Mouse (Mus musculus): ENCODE measurements around the gene Lcat. TPM values are rescaled to one million over a fixed set of nuclear protein-coding genes. Genes with fewer than 3 reads are reported as not detected.

Gene Lcat
- polyA plus RNA-seq, 2 experiments = 1.9 to 15.9 TPM

DNA sequence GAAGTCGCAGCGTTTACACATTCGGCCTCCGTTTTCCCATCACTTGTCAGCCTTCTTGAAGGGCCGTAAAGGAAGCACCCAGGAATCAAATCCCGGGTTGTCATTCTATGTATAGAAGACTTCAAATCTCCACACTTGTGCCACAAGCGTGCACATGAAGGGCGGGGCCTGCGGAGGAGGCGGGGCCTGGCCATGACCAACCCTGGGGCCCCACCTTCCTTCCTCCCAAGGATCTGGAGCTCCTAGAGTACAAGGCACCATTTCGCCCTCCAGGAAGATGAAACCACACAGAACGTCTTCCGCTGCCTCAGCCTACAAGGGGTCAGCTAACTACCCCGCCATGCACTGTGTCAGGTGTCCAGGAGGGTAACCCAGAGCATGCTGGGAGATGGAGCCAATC, 17.9 kb upstream of the Lcat start:
- WGBS = 76% methylated on average over 14 of the region's 14 CpGs
- no peak for ATAC-seq (ENCODE audit: low FRiP score, low read depth)
- TF ChIP-seq POLR2A (IDR thresholded peaks at IDR 0.05; ENCODE audit: borderline replicate concordance, extremely low read depth, insufficient read depth, insufficient read length) = no peak

DNA sequence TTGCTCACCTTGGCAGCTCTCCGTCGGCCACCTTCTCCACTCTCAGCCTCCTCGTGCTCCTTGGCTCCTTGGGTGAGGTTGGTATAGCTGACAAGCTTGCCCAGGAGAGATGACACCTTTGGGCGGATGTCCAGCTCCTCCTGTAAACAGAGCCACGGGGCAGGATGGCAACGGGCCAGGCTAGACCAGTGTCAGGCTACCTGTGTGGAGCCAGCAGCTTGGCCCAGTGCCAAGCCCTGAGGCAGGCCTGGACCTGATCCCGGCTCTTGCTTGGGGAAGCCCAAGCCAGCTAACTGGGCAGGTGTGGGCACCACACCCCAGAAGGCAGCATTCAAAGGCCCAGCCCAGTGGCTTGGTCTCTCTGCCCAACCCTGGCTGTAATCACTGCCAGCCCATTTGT, 16.2 kb upstream of the Lcat start:
- H3K4me3 ChIP-seq (replicated peaks; ENCODE audit: low read length) = no peak overlapping the region
- H3K36me3 ChIP-seq (ENCODE audit: control insufficient read depth, insufficient read depth, low read length) = peaks cover 61% of the 10 kb centered on the region
- 66% methylated on average over 7 of the region's 7 CpGs for WGBS
- H3K27me3 ChIP-seq (ENCODE audit: control insufficient read depth, insufficient read depth, low read length) = no peaks in the 10 kb centered on the region
- H3K9me3 ChIP-seq (ENCODE audit: control insufficient read depth, low read length) = no peaks in the 10 kb centered on the region
- peaks cover 6% of the 10 kb centered on the region for H3K4me1 ChIP-seq (ENCODE audit: control insufficient read depth, insufficient read depth, low read length)
- TF ChIP-seq POLR2A (IDR thresholded peaks at IDR 0.05; ENCODE audit: borderline replicate concordance, extremely low read depth, insufficient read depth, insufficient read length) = no peak
- no peak overlapping the region for H3K9ac ChIP-seq (ENCODE audit: low read depth, low read length, severe bottlenecking)
- no peak overlapping the region for H3K27ac ChIP-seq (replicated peaks; ENCODE audit: low read depth, low read length)
- ATAC-seq (ENCODE audit: low FRiP score, low read depth) (no peak), DNase-seq (ENCODE audit: low spot score) (no peak)
- no peak overlapping the region for H3K4me2 ChIP-seq (replicated peaks; ENCODE audit: low read depth, low read length, severe bottlenecking)

More for the DNA sequence above, 17.9 kb upstream of the Lcat start:
- Histone ChIP-seq H3K4me2 (replicated peaks; ENCODE audit: low read depth, low read length, severe bottlenecking) (no peak overlapping the region), H3K27me3 (ENCODE audit: control insufficient read depth, insufficient read depth, low read length) (no peaks in the 10 kb centered on the region), H3K27ac (replicated peaks; ENCODE audit: low read depth, low read length) (no peak overlapping the region), H3K4me3 (replicated peaks; ENCODE audit: low read length) (no peak overlapping the region), H3K36me3 (ENCODE audit: control insufficient read depth, insufficient read depth, low read length) (peaks cover 45% of the 10 kb centered on the region), H3K9me3 (ENCODE audit: control insufficient read depth, low read length) (no peaks in the 10 kb centered on the region), H3K4me1 (ENCODE audit: control insufficient read depth, insufficient read depth, low read length) (peaks cover 17% of the 10 kb centered on the region), H3K9ac (ENCODE audit: low read depth, low read length, severe bottlenecking) (no peak overlapping the region)
- no peak for DNase-seq (ENCODE audit: low spot score)

DNA sequence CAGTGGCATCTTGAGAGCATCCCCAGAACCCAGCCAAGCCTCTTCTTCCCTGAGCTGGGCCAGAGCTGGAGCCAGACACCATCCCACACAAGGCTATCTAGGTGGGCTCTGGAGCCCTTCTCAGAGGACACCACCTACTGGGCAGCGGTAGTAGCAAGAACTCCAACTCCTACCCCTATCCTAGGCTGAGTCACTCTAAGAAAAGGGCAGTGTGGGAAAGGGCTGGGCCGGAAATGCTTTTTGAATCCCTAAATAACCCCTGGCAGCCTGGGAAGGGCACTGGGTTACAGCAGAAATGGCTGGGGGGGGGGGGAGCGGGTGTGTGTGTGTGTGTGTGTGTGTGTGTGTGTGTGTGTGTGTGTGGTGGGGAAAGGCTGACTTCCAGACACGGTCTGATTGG, 14.6 kb upstream of the Lcat start:
- DNase-seq (ENCODE audit: low spot score) (no peak), ATAC-seq (ENCODE audit: low FRiP score, low read depth) (no peak)
- 72% methylated on average over 4 of the region's 4 CpGs for whole genome bisulfite sequencing
- no peak overlapping the region for H3K27ac ChIP-seq (replicated peaks; ENCODE audit: low read depth, low read length)
- no peak overlapping the region for H3K4me3 ChIP-seq (replicated peaks; ENCODE audit: low read length)
- no peaks in the 10 kb centered on the region for H3K9me3 ChIP-seq (ENCODE audit: control insufficient read depth, low read length)
- no peak overlapping the region for H3K4me2 ChIP-seq (replicated peaks; ENCODE audit: low read depth, low read length, severe bottlenecking)
- H3K4me1 ChIP-seq (ENCODE audit: control insufficient read depth, insufficient read depth, low read length) = no peaks in the 10 kb centered on the region
- peaks cover 74% of the 10 kb centered on the region for H3K36me3 ChIP-seq (ENCODE audit: control insufficient read depth, insufficient read depth, low read length)
- no peaks in the 10 kb centered on the region for H3K27me3 ChIP-seq (ENCODE audit: control insufficient read depth, insufficient read depth, low read length)
- no peak for TF ChIP-seq POLR2A (IDR thresholded peaks at IDR 0.05; ENCODE audit: borderline replicate concordance, extremely low read depth, insufficient read depth, insufficient read length)
- no peak overlapping the region for H3K9ac ChIP-seq (ENCODE audit: low read depth, low read length, severe bottlenecking)

DNA sequence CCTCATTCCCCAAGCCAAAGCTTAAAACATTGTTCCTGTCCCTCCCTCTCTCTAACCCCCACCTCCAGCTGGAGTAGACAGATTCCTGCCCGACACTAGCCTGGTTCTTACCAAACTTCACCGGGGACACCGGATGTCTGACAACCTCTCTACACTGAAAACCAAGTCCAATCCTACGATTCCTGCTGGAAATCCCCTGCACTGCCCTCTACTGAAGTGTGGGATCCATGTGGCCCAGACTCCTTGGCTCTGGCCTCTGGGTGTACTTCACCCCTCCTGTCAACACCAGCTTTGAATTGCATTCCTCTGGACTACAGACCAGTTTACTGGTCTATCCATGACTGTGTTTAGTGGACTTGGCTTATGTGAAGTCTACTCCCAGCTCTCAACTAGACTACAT, 13.4 kb upstream of the Lcat start:
- Histone ChIP-seq H3K36me3 (ENCODE audit: control insufficient read depth, insufficient read depth, low read length) (peaks cover 79% of the 10 kb centered on the region), H3K4me2 (replicated peaks; ENCODE audit: low read depth, low read length, severe bottlenecking) (no peak overlapping the region), H3K4me1 (ENCODE audit: control insufficient read depth, insufficient read depth, low read length) (no peaks in the 10 kb centered on the region), H3K27ac (replicated peaks; ENCODE audit: low read depth, low read length) (no peak overlapping the region), H3K27me3 (ENCODE audit: control insufficient read depth, insufficient read depth, low read length) (no peaks in the 10 kb centered on the region), H3K9me3 (ENCODE audit: control insufficient read depth, low read length) (no peaks in the 10 kb centered on the region), H3K4me3 (replicated peaks; ENCODE audit: low read length) (no peak overlapping the region), H3K9ac (ENCODE audit: low read depth, low read length, severe bottlenecking) (no peak overlapping the region)
- 90% methylated on average over 4 of the region's 4 CpGs for WGBS
- no peak for TF ChIP-seq POLR2A (IDR thresholded peaks at IDR 0.05; ENCODE audit: borderline replicate concordance, extremely low read depth, insufficient read depth, insufficient read length)
- no peak for DNase-seq (ENCODE audit: low spot score)
- no peak for ATAC-seq (ENCODE audit: low FRiP score, low read depth)

DNA sequence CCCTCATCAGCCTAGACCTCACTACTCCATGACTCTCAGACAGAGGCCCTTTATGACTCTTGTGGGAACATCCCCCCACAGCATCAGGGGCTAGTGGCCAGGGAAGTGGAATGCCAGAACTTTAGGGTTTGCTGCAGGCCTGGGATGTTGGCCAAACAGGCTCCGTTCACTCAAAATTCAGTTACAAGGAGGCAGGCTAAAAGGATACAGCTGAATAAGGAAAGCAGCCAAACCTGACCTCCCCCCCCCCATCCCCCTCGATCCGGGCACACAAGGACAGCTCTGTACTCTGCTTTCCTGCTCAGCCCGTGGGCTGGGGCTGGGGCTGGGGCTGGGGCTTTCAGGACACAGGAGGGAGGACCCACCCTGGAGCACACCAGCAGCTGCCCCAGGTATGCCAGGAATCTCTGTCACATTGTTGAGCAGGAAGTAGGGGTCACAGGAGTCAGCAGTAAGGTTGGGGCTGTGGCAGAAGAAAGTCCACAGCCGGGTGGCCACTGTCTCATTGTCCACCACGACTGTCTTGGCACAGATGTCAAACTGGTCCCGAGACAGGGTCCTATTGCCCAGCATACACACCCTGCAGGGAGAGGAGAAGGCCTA, 8.0 kb upstream of the Lcat start:
- WGBS = 29% methylated on average over 7 of the region's 7 CpGs

More for the DNA sequence above, 8.0 kb upstream of the Lcat start:
- Histone ChIP-seq H3K4me3 (replicated peaks; ENCODE audit: low read length) (no peak overlapping the region), H3K36me3 (ENCODE audit: control insufficient read depth, insufficient read depth, low read length) (peaks cover 95% of the 10 kb centered on the region), H3K27me3 (ENCODE audit: control insufficient read depth, insufficient read depth, low read length) (no peaks in the 10 kb centered on the region), H3K27ac (replicated peaks; ENCODE audit: low read depth, low read length) (peak overlapping the region; percentile 72), H3K9ac (ENCODE audit: low read depth, low read length, severe bottlenecking) (no peak overlapping the region), H3K4me1 (ENCODE audit: control insufficient read depth, insufficient read depth, low read length) (peaks cover 14% of the 10 kb centered on the region), H3K9me3 (ENCODE audit: control insufficient read depth, low read length) (no peaks in the 10 kb centered on the region), H3K4me2 (replicated peaks; ENCODE audit: low read depth, low read length, severe bottlenecking) (peak overlapping the region; percentile 18; the same call in 1 of the 2 replicates)
- DNase-seq (ENCODE audit: low spot score) (peak; percentile 67), ATAC-seq (ENCODE audit: low FRiP score, low read depth) (peak; percentile 70)
- no peak for TF ChIP-seq POLR2A (IDR thresholded peaks at IDR 0.05; ENCODE audit: borderline replicate concordance, extremely low read depth, insufficient read depth, insufficient read length)

Data from limb, embryonic 14.5 days (tissue).